Mouse (Mus musculus): Measurements from ENCODE around the gene Vwa5b1.

The Vwa5b1 gene

DNA sequence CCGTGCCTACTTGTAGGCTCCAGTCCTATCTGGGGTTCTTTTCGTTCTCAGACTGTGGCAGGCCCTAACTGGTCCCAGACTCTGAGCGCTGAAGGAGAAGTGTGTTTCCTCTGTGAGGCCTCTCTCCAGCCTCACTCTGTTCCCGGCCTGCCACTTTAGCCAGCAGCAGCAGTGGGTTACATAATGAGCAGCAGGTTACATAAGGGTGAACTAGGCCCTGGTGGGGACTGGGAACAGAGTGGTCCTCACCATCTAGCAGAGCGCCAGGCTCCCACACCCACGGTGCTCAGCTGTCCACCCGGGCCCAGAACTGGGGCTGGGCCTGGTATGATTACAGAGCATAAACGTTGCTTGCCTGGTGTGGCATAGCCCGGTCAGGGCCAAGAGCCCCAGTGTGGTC, 110.9 kb downstream of the Vwa5b1 start:
- no peak for DNase-seq

DNA sequence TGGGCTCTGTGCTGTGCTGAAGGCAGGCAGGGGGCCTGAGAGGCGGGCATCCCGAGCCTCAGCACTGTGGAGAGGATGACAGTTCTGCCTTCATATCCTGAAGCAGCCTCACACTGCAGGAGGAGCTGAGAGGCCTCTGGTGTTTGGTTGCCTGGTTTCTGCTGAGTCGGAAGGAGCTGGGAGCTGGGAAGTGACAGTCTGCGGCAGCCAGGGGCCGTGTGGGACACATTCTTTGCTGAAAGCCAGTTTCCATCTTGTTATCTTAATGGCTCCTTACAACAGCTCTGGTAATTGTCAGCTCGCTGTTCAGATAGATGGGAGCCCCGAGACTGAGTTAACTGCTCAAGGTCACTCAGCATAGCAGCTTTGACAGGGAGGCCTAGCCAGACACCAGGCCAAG, 111.9 kb downstream of the Vwa5b1 start:
- DNase-seq: no peak

DNA sequence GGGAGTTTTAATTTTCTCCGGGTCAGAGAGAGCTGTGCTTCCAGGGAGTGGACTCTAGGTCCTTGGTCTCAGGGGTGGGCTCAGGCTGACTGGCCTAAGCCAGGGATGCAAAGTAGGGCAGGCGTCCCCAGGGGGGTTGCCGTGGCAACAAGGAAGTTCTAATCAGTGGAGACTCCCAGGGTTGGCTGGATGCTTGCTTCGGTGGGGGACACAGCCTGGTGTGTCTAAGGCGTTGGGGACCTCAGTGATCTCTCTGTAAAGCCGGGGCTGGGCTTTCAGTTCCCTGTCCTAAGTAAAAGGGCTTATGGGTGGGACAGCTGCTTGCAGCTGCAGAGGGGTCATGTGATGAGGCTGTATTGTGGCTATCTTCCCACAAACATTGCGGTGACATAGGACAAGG, 113.4 kb downstream of the Vwa5b1 start:
- no peak for DNase-seq

DNA sequence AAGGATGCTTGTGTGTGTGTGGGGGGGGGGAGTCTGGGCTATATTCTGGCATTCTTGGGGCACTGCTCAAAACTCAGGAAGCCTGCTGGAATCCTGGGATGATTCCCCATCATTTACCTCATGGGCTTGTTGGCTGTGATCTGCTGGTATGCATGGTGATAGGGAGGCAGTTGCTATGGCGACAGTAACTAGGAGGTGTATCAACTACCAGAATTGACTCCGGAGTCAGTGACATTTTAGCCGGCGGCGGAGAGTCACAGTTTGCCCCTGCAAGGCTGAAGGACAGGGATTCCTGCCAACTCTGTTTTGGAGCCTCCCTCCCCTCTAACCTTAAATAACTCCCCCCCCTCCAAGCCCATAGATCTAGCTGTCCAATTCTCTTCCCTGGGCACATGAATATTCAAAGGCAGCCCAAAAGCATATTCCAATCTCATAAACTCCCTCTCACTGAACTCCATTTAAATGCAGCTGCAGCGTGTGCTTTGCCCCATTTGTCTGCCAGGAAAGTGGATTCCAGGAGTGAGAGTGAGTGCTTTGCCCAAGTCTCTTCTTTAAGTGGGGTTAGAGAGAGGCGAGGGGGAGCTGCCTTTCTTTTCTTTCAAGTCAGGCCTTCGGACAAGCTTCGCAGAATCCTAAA, 118.4 kb downstream of the Vwa5b1 start:
- peak; percentile 72 for DNase-seq

DNA sequence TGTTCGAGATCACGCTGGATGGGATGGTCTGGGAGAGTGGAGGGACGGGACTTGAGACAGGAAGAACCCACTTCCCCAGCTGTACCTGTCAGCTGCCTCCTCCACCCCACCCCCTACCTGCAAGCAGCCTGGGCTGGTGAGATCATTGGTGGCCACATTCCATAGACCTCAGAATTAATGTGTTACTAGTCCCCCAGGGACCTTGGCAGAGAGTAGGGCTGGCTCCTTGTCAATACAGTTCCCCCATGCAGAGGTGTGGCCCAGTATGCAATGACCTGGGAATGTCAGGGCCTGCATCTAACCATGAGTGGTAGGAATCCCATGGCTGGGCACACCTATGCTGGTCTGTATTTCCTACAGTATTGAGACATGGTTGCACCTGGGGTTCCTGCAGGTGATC, 119.2 kb downstream of the Vwa5b1 start:
- DNase-seq: peak; percentile 89
